Mouse (Mus musculus): ENCODE results near the gene Ptges.

Ptges gene

GRCm38 (mm10) chr2:30897291-30897690 is 32.4 kb downstream of the Ptges start:
- no peak for DNase-seq

- no peak for DNase-seq
Measured at GRCm38 (mm10) chr2:30893946-30894345, 35.7 kb downstream of the Ptges start.

GRCm38 (mm10) chr2:30893399-30893798 is 36.3 kb downstream of the Ptges start:
- peak; percentile 39 for DNase-seq

- peak; percentile 48 for DNase-seq
Measured at GRCm38 (mm10) chr2:30891002-30891401, 38.7 kb downstream of the Ptges start.

GRCm38 (mm10) chr2:30885453-30886163 is 44.1 kb downstream of the Ptges start:
- no peak for DNase-seq

- DNase-seq, result no peak
Measured at GRCm38 (mm10) chr2:30884852-30885373, 44.8 kb downstream of the Ptges start.

- DNase-seq, result no peak
Measured at GRCm38 (mm10) chr2:30881215-30881614, 48.4 kb downstream of the Ptges start.

- DNase-seq, result no peak
Measured at GRCm38 (mm10) chr2:30879481-30879880, 50.2 kb downstream of the Ptges start.

GRCm38 (mm10) chr2:30875621-30876432 is 53.8 kb downstream of the Ptges start:
- DNase-seq, result no peak

GRCm38 (mm10) chr2:30875096-30875495 is 54.6 kb downstream of the Ptges start:
- no peak for DNase-seq

- no peak for DNase-seq
Measured at GRCm38 (mm10) chr2:30874445-30874844, 55.2 kb downstream of the Ptges start.

- no peak for DNase-seq
Measured at GRCm38 (mm10) chr2:30872669-30873068, 57.0 kb downstream of the Ptges start.

GRCm38 (mm10) chr2:30870863-30871262 is 58.8 kb downstream of the Ptges start:
- no peak for DNase-seq

- DNase-seq, result no peak
Measured at GRCm38 (mm10) chr2:30865426-30865825, 64.2 kb downstream of the Ptges start.

- no peak for DNase-seq
Measured at GRCm38 (mm10) chr2:30864968-30865381, 64.7 kb downstream of the Ptges start.

GRCm38 (mm10) chr2:30863574-30863973 is 66.1 kb downstream of the Ptges start:
- no peak for DNase-seq

- no peak for DNase-seq
Measured at GRCm38 (mm10) chr2:30862081-30862480, 67.6 kb downstream of the Ptges start.

GRCm38 (mm10) chr2:30859782-30860181 is 69.9 kb downstream of the Ptges start:
- DNase-seq, result no peak

GRCm38 (mm10) chr2:30857076-30857475 is 72.6 kb downstream of the Ptges start:
- no peak for DNase-seq

- DNase-seq, result no peak
Measured at GRCm38 (mm10) chr2:30852771-30853313, 76.8 kb downstream of the Ptges start.

GRCm38 (mm10) chr2:30850581-30850980 is 79.1 kb downstream of the Ptges start:
- no peak for DNase-seq

GRCm38 (mm10) chr2:30848184-30848583 is 81.5 kb downstream of the Ptges start:
- no peak for DNase-seq

GRCm38 (mm10) chr2:30846723-30847122 is 82.9 kb downstream of the Ptges start:
- DNase-seq, result no peak

GRCm38 (mm10) chr2:30846236-30846635 is 83.4 kb downstream of the Ptges start:
- DNase-seq, result no peak
